Mouse (Mus musculus) kidney, postnatal 25 days (tissue): ENCODE measurements around the gene Elk3.

Experiments used
- DNase-seq, 2 experiments: peaks; one replicate each; pipeline ENCODE4 v3.0.0; 2021; ENCODE audit warnings: mixed read lengths in 2 of 2

Elk3 gene

GRCm38 (mm10) chr10:93267509-93267908 is 43.4 kb downstream of the Elk3 start:
- no peak for DNase-seq

GRCm38 (mm10) chr10:93266521-93266920 is 44.4 kb downstream of the Elk3 start:
- DNase-seq = no peak

- DNase-seq = no peak
These were observed 45.1 kb downstream of the Elk3 start for GRCm38 (mm10) chr10:93265833-93266232.

- DNase-seq = no peak
These were observed 46.9 kb downstream of the Elk3 start for GRCm38 (mm10) chr10:93264001-93264400.

GRCm38 (mm10) chr10:93263431-93263830 is 47.5 kb downstream of the Elk3 start:
- DNase-seq = no peak

- DNase-seq = peak in 1 of 2 experiments; percentile 67
These were observed 48.9 kb downstream of the Elk3 start for GRCm38 (mm10) chr10:93261981-93262499.

- peak; percentile 67 to 75 for DNase-seq
These were observed 49.6 kb downstream of the Elk3 start for GRCm38 (mm10) chr10:93261132-93261980.

GRCm38 (mm10) chr10:93259826-93260225 is 51.1 kb downstream of the Elk3 start:
- DNase-seq = no peak

- no peak for DNase-seq
These were observed 55.6 kb downstream of the Elk3 start for GRCm38 (mm10) chr10:93255294-93255693.

GRCm38 (mm10) chr10:93253156-93253555 is 57.8 kb downstream of the Elk3 start:
- no peak for DNase-seq

GRCm38 (mm10) chr10:93252661-93253060 is 58.3 kb downstream of the Elk3 start:
- no peak for DNase-seq

GRCm38 (mm10) chr10:93251426-93251825 is 59.5 kb downstream of the Elk3 start:
- no peak for DNase-seq

GRCm38 (mm10) chr10:93250436-93251317 is 60.3 kb downstream of the Elk3 start:
- DNase-seq = no peak

- no peak for DNase-seq
These were observed 61.0 kb downstream of the Elk3 start for GRCm38 (mm10) chr10:93249901-93250300.

- DNase-seq = no peak
These were observed 62.5 kb downstream of the Elk3 start for GRCm38 (mm10) chr10:93248416-93248815.

GRCm38 (mm10) chr10:93247902-93248301 is 63.0 kb downstream of the Elk3 start:
- no peak for DNase-seq

GRCm38 (mm10) chr10:93247422-93247821 is 63.5 kb downstream of the Elk3 start:
- no peak for DNase-seq

- no peak for DNase-seq
These were observed 64.6 kb downstream of the Elk3 start for GRCm38 (mm10) chr10:93246185-93246920.

- DNase-seq = no peak
These were observed 66.7 kb downstream of the Elk3 start for GRCm38 (mm10) chr10:93244209-93244705.

GRCm38 (mm10) chr10:93242861-93243260 is 68.1 kb downstream of the Elk3 start:
- no peak for DNase-seq

GRCm38 (mm10) chr10:93242208-93242607 is 68.7 kb downstream of the Elk3 start:
- no peak for DNase-seq

- DNase-seq = no peak
These were observed 71.6 kb downstream of the Elk3 start for GRCm38 (mm10) chr10:93239201-93239806.
